Mouse (Mus musculus) CH12.LX (cell line): ENCODE measurements around the gene Frmd4a. TPM values are rescaled to one million over a fixed set of nuclear protein-coding genes. Genes with fewer than 3 reads are reported as not detected.

Source experiments
- DNase-seq: peaks from one replicate; pipeline ENCODE4 v3.0.0-alpha.2; 2013; ENCODE audit errors: extremely low read depth
- H3K27ac ChIP-seq: 2 replicates; pipeline ENCODE4 v1.5.1; 2012; ENCODE audit warnings: low read depth, mild to moderate bottlenecking, control low read depth, moderate library complexity; ENCODE audit not compliant: insufficient read depth
- H3K27me3 ChIP-seq: replicated peaks from 2 replicates; pipeline ENCODE3; 2012; ENCODE audit warnings: inconsistent platforms
- H3K36me3 ChIP-seq, 2 experiments: replicated peaks in 1 of 2; 2 replicates each; pipeline versions ENCODE3 to v1.6.1; 2012; ENCODE audit warnings: inconsistent platforms in 1 of 2, low read length in 1 of 2, mild to moderate bottlenecking in 1 of 2, mixed read lengths in 1 of 2, moderate library complexity in 1 of 2; ENCODE audit not compliant: control insufficient read depth in 1 of 2, insufficient read depth in 1 of 2
- H3K4me1 ChIP-seq, 2 experiments: 2 replicates each; pipeline ENCODE4 v1.6.1; 2012; ENCODE audit warnings: inconsistent platforms in 1 of 2, moderate library complexity in 1 of 2; ENCODE audit not compliant: insufficient read depth in 2 of 2, control insufficient read depth in 1 of 2
- H3K4me2 ChIP-seq: 2 replicates; pipeline ENCODE4 v1.6.1; 2012; ENCODE audit warnings: low read depth, mild to moderate bottlenecking, control low read depth; ENCODE audit not compliant: poor library complexity, insufficient read depth, severe bottlenecking
- H3K4me3 ChIP-seq, 3 experiments: fragments of 150-350 bp in 1 of 3; sonication (generic) in 1 of 3; replicated peaks in 1 of 3; 2 replicates each; pipeline versions ENCODE3 to v1.5.1; 2011 to 2012; ENCODE audit warnings: low read depth in 2 of 3, low read length in 2 of 3, mild to moderate bottlenecking in 2 of 3, moderate library complexity in 2 of 3, control low read depth in 1 of 3, improper control_type of control experiment in 1 of 3, inconsistent platforms in 1 of 3, mixed read lengths in 1 of 3; ENCODE audit not compliant: poor library complexity in 1 of 3
- H3K79me2 ChIP-seq: replicated peaks from 2 replicates; pipeline ENCODE4 v1.6.1; 2012; ENCODE audit warnings: mild to moderate bottlenecking, moderate library complexity; ENCODE audit not compliant: control insufficient read depth, poor library complexity, insufficient read depth, severe bottlenecking; ENCODE audit errors: extremely low read depth
- H3K9ac ChIP-seq: 2 replicates; pipeline ENCODE4 v1.6.1; 2012; ENCODE audit warnings: low read depth, mild to moderate bottlenecking, control low read depth, moderate library complexity; ENCODE audit not compliant: insufficient read depth
- H3K9me3 ChIP-seq: replicated peaks from 2 replicates; pipeline ENCODE3; 2012; ENCODE audit warnings: low read length, inconsistent platforms, mixed read lengths
- BHLHE40 ChIP-seq: IDR thresholded peaks from 2 replicates; pipeline ENCODE4 v1.6.1; 2011; ENCODE audit warnings: mild to moderate bottlenecking, low read depth, low read length, improper control_type of control experiment
- CHD1 ChIP-seq: IDR thresholded peaks from 2 replicates; pipeline ENCODE4 v1.6.1; 2012; ENCODE audit warnings: low read depth, low read length, improper control_type of control experiment, inconsistent platforms
- ELF1 ChIP-seq: IDR thresholded peaks from 2 replicates; pipeline ENCODE4 v1.6.1; 2014; ENCODE audit warnings: low read depth, mild to moderate bottlenecking, inconsistent platforms, low read length, improper control_type of control experiment
- GABPA ChIP-seq: IDR thresholded peaks from 2 replicates; pipeline ENCODE4 v1.6.1; 2012; ENCODE audit warnings: low read depth, low read length, improper control_type of control experiment, inconsistent platforms; ENCODE audit not compliant: insufficient replicate concordance
- HCFC1 ChIP-seq: IDR thresholded peaks from 2 replicates; pipeline ENCODE4 v1.6.1; 2012; ENCODE audit warnings: low read depth, mild to moderate bottlenecking, inconsistent platforms, low read length, improper control_type of control experiment
- IRF4 ChIP-seq: IDR thresholded peaks from 2 replicates; pipeline ENCODE4 v1.6.1; 2014; ENCODE audit warnings: low read depth, mild to moderate bottlenecking, inconsistent platforms, low read length, improper control_type of control experiment
- JUND ChIP-seq: conservative IDR thresholded peaks from 2 replicates; pipeline ENCODE4 v1.6.1; 2011; ENCODE audit warnings: low read depth, low read length, improper control_type of control experiment
- MAX ChIP-seq: IDR thresholded peaks from 2 replicates; pipeline ENCODE4 v1.6.1; 2011; ENCODE audit warnings: low read length, improper control_type of control experiment
- MAZ ChIP-seq: IDR thresholded peaks from 2 replicates; pipeline ENCODE4 v1.6.1; 2012; ENCODE audit warnings: low read depth, mild to moderate bottlenecking, inconsistent platforms, low read length, improper control_type of control experiment, moderate library complexity
- USF1 ChIP-seq: IDR thresholded peaks from 2 replicates; pipeline ENCODE4 v1.6.1; 2014; ENCODE audit warnings: low read depth, mild to moderate bottlenecking, inconsistent platforms, low read length, improper control_type of control experiment
- ZKSCAN1 ChIP-seq: IDR thresholded peaks from 2 replicates; pipeline ENCODE4 v1.6.1; 2012; ENCODE audit warnings: low read depth, inconsistent platforms, low read length, improper control_type of control experiment, borderline replicate concordance
- ZMIZ1 ChIP-seq: IDR thresholded peaks from 2 replicates; pipeline ENCODE4 v1.6.1; 2012; ENCODE audit warnings: low read depth, mild to moderate bottlenecking, inconsistent platforms, low read length, improper control_type of control experiment
- ZNF384 ChIP-seq: IDR thresholded peaks from 2 replicates; pipeline ENCODE4 v1.6.1; 2012; ENCODE audit warnings: low read depth, low read length, improper control_type of control experiment, inconsistent platforms
- dilution Hi-C: fragments of 300-500 bp; cut with MboI; formaldehyde crosslinking; loops from 2 replicates; pipeline ENCODE4 v1.14.3; 2020; ENCODE audit warnings: low sequenced_read_pairs; ENCODE audit not compliant: extremely low pct_unique_long_range_greater_than_20kb, extremely low pct_ligation_motif_present
- in situ Hi-C: fragments of 300-500 bp; cut with MboI; formaldehyde crosslinking; loops from 3 replicates; pipeline ENCODE4 v1.14.3; 2019; ENCODE audit warnings: low sequenced_read_pairs, low pct_ligation_motif_present, low pct_unique_long_range_greater_than_20kb, mixed read lengths
- polyA plus RNA-seq: library from polyadenylated mRNA; unstranded; fragments of >175 nt; gene quantifications from 2 replicates; pipeline ENCODE4 v1.2.1, GENCODE M21; 2012; ENCODE audit warnings: low read depth; ENCODE audit not compliant: insufficient read length
- total RNA-seq, 2 experiments: library from RNA; depleted of rRNA; stranded (reverse); fragments of 300-350 nt in 1 of 2; fragments of >200 nt in 1 of 2; gene quantifications; 2 replicates each; pipeline ENCODE4 v1.2.3; 2012 to 2014

Gene Frmd4a
- total and polyA plus RNA-seq, 3 experiments: 0.13 to 2.0 (median 0.32) TPM

- dilution Hi-C loops (no loop called here), in situ Hi-C loops (no loop called here)
- H3K79me2 ChIP-seq: no peaks in the 10 kb centered on the region
- no peaks in the 10 kb centered on the region for H3K4me1 ChIP-seq
- H3K27ac ChIP-seq: no peak overlapping the region
- H3K9ac ChIP-seq: no peak overlapping the region
- DNase-seq: no peak
- H3K36me3 ChIP-seq: no peaks in the 10 kb centered on the region
- no peak overlapping the region for H3K4me3 ChIP-seq
- H3K27me3 ChIP-seq: no peaks in the 10 kb centered on the region
- H3K9me3 ChIP-seq: peaks cover 4% of the 10 kb centered on the region
- TF ChIP-seq CHD1: no peak
- no peak overlapping the region for H3K4me2 ChIP-seq
These were observed 149.6 kb downstream of the Frmd4a start for GRCm38 (mm10) chr2:4167131-4167530.

- H3K79me2 ChIP-seq: no peaks in the 10 kb centered on the region
- DNase-seq: no peak
- H3K27ac ChIP-seq: no peak overlapping the region
- no peak overlapping the region for H3K9ac ChIP-seq
- dilution Hi-C loops (no loop called here), in situ Hi-C loops (no loop called here)
- H3K36me3 ChIP-seq: no peaks in the 10 kb centered on the region
- no peak overlapping the region for H3K4me2 ChIP-seq
- no peaks in the 10 kb centered on the region for H3K4me1 ChIP-seq
- no peak overlapping the region for H3K4me3 ChIP-seq
- H3K9me3 ChIP-seq: peaks cover 4% of the 10 kb centered on the region
- no peak for TF ChIP-seq JUND
- H3K27me3 ChIP-seq: no peaks in the 10 kb centered on the region
These were observed 152.2 kb downstream of the Frmd4a start for GRCm38 (mm10) chr2:4169726-4170125.

- no peak overlapping the region for H3K4me2 ChIP-seq
- no peak for TF ChIP-seq IRF4
- TF ChIP-seq USF1: no peak
- TF ChIP-seq ZKSCAN1: no peak
- no peak for TF ChIP-seq BHLHE40
- TF ChIP-seq GABPA: no peak
- no peak for TF ChIP-seq ZNF384
- TF ChIP-seq HCFC1: no peak
- no peak for TF ChIP-seq MAZ
- no peak for TF ChIP-seq ELF1
- no peak for TF ChIP-seq MAX
- no peak for TF ChIP-seq ZMIZ1
- TF ChIP-seq, all 38 proteins: peak for 0
- H3K27ac ChIP-seq: no peak overlapping the region
- no peaks in the 10 kb centered on the region for H3K27me3 ChIP-seq
- no peak overlapping the region for H3K4me3 ChIP-seq
- H3K9me3 ChIP-seq: peaks cover 4% of the 10 kb centered on the region
- H3K79me2 ChIP-seq: no peaks in the 10 kb centered on the region
- in situ Hi-C loops (no loop called here), dilution Hi-C loops (no loop called here)
- H3K36me3 ChIP-seq: no peaks in the 10 kb centered on the region
- H3K9ac ChIP-seq: no peak overlapping the region
- H3K4me1 ChIP-seq: no peaks in the 10 kb centered on the region
- no peak for DNase-seq
These were observed 152.7 kb downstream of the Frmd4a start for GRCm38 (mm10) chr2:4170189-4170588.
